Mouse (Mus musculus) G1E-ER4 (cell line): ENCODE results near the gene Npas2. TPM values are rescaled to one million over a fixed set of nuclear protein-coding genes. Genes with fewer than 3 reads are reported as not detected.

Source experiments
- GATA1 ChIP-seq: IDR thresholded peaks from one replicate; pipeline ENCODE4 v1.8.0; 2012; ENCODE audit warnings: low read length, inconsistent platforms
- polyA plus RNA-seq: library from polyadenylated mRNA; stranded (reverse); fragments of >175 nt; gene quantifications from 2 replicates; pipeline ENCODE4 v1.2.3, GENCODE M21; 2012

Npas2 gene
- polyA plus RNA-seq, 1 experiment: not detected

- TF ChIP-seq GATA1: no peak
Measured at GRCm38 (mm10) chr1:39256051-39256450, 62.5 kb downstream of the Npas2 start.

GRCm38 (mm10) chr1:39256513-39257330, 63.2 kb downstream of the Npas2 start:
- no peak for TF ChIP-seq GATA1

- TF ChIP-seq GATA1: no peak
Measured at GRCm38 (mm10) chr1:39257331-39257594, 63.7 kb downstream of the Npas2 start.

- TF ChIP-seq GATA1: no peak
Measured at GRCm38 (mm10) chr1:39259668-39260067, 66.1 kb downstream of the Npas2 start.

GRCm38 (mm10) chr1:39260183-39260978, 66.8 kb downstream of the Npas2 start:
- TF ChIP-seq GATA1: no peak

GRCm38 (mm10) chr1:39266843-39267512, 73.4 kb downstream of the Npas2 start:
- no peak for TF ChIP-seq GATA1

- no peak for TF ChIP-seq GATA1
Measured at GRCm38 (mm10) chr1:39272976-39273375, 79.4 kb downstream of the Npas2 start.

- TF ChIP-seq GATA1: no peak
Measured at GRCm38 (mm10) chr1:39280391-39280790, 86.9 kb downstream of the Npas2 start.

- TF ChIP-seq GATA1: no peak
Measured at GRCm38 (mm10) chr1:39280989-39281875, 87.7 kb downstream of the Npas2 start.

- no peak for TF ChIP-seq GATA1
Measured at GRCm38 (mm10) chr1:39281888-39282287, 88.4 kb downstream of the Npas2 start.

GRCm38 (mm10) chr1:39283323-39283722, 89.8 kb downstream of the Npas2 start:
- no peak for TF ChIP-seq GATA1

- TF ChIP-seq GATA1: no peak
Measured at GRCm38 (mm10) chr1:39284786-39285185, 91.3 kb downstream of the Npas2 start.

- TF ChIP-seq GATA1: no peak
Measured at GRCm38 (mm10) chr1:39287076-39287475, 93.5 kb downstream of the Npas2 start.

GRCm38 (mm10) chr1:39287831-39288230, 94.3 kb downstream of the Npas2 start:
- no peak for TF ChIP-seq GATA1

GRCm38 (mm10) chr1:39288425-39288824, 94.9 kb downstream of the Npas2 start:
- no peak for TF ChIP-seq GATA1
